Mouse (Mus musculus): ENCODE results near the gene Hmcn1.

Gene Hmcn1

GRCm38 (mm10) chr1:150993162-150994064 is at the start of gene Hmcn1:
Gene Hmcn1, minus strand, starts transcription at chr1:150993435.
- DNase-seq (ENCODE audit: low read depth, low spot score) = peak; percentile 65

DNA sequence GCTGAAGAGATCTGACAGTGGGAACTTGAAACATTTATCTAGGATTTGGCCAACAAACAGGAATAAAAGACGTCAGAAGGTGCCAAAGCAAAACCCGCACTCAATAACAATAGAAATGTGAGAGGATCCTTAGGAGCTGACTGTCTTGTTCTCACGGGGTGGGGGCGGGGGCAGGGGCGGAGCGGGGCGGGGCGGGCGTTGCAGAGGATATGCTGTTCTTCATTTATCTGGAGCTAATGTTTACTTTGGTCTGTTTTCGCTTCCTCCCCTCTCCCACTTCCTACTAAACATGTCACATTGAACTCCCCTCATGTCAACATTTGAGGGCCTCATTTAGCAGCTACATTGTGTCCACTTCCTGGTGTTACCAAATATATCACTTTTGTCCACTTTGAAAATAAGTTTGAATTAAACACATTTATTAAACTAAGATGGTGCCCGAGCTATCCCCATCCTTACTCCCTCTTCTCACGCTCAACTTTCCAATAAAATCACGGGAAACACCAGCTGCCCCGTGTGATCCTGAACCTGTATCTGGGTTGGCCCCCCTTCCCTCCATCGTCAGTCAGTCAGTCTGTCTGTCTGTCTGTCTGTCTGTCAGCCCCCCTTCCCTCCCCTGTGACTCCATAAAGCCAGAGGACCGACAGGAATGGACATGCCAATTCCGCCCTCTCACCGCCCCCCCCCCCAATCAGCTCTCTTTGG is 47.9 kb upstream of the Hmcn1 start:
- no peak for DNase-seq (ENCODE audit: low read depth, low spot score)

GRCm38 (mm10) chr1:151040290-151040689 is 47.1 kb upstream of the Hmcn1 start:
- DNase-seq (ENCODE audit: low read depth, low spot score) = no peak

DNA sequence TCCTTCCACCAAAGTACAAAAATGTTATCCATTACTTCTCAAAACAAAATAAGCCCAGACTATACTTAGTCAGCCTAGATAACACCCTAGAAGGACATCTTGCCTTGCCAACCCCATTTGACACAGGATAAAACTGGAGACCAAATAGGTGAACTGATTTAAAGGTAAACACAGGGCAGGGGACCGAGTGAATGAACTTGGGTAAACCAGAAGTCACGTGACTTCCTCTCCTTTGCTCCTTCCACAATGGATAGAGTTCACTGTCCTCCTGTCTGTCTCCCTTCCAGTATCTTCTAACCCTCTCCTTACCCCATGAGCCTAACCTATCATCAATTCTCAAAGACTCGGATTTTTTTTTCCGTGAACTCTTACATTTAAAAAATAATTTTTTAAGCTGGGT is 46.0 kb upstream of the Hmcn1 start:
- DNase-seq (ENCODE audit: low read depth, low spot score) = no peak

DNA sequence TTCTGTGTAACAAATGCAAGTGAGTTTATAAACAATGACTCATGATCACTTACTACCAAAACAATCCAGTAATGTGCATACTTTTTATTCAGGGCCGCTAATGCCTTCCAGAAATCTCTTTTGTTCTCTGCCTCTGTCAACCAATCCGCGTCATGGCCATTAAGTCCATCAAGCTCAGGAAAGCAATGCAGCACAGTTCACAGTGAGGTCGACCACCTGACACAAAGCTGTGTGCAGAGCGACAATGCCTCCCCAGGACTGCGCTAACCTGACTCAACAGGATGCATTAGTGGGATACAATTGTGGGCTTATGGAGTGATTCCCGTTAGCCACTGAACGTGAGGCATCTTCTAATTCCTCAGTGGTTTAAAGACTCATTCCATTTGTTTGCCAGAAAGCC is 45.3 kb upstream of the Hmcn1 start:
- DNase-seq (ENCODE audit: low read depth, low spot score) = no peak

GRCm38 (mm10) chr1:151036405-151036985 is 43.3 kb upstream of the Hmcn1 start:
- no peak for DNase-seq (ENCODE audit: low read depth, low spot score)

- DNase-seq (ENCODE audit: low read depth, low spot score) = no peak
Measured at GRCm38 (mm10) chr1:151035766-151036165, 42.5 kb upstream of the Hmcn1 start.

DNA sequence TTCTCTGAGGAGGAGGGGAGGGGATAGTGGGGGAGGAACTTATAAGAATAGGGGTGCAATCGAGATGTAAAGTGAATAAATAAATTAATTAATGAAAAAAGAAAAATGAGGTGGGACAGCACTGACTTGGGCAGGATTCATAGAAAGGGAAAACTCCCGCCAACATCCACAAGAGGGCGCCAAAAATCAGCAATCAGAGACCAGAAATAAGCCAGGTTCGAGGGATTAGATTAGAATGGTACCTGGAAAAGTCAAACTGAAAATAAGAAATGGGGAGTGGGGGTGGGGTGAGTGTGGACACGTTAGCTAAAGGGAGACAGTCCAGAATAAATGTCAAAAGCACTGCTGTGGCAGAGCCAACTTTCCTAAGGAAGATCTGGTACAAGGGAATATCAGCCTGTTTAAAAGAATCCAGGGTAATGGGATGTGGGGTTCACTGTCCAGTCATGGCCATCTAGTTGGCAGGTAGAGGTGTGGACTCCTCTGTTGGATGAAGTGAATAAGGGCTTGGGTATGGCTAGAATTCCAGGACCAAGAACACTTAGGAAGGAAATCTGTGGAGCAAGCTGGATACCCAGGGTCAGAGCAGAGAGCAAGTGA is 41.9 kb upstream of the Hmcn1 start:
- DNase-seq (ENCODE audit: low read depth, low spot score) = peak; percentile 4

DNA sequence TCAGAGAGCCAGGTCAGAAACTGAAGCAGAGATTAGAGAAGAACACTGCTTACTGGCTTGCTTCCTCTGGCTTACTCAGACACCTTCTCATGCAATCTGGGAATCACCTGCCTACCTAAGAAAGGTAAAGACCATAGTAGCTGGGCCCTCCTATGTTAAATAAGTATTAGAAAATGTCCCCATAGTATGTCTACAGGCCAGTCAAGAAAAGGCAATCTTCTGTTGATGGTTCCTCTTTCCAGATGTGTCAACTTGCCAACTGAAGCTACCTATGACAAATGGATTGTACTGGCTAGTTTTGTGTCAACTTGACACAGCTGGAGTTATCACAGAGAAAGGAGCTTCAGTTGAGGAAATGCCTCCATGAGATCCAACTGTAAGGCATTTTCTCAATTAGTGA is 40.1 kb upstream of the Hmcn1 start:
- DNase-seq (ENCODE audit: low read depth, low spot score) = no peak

DNA sequence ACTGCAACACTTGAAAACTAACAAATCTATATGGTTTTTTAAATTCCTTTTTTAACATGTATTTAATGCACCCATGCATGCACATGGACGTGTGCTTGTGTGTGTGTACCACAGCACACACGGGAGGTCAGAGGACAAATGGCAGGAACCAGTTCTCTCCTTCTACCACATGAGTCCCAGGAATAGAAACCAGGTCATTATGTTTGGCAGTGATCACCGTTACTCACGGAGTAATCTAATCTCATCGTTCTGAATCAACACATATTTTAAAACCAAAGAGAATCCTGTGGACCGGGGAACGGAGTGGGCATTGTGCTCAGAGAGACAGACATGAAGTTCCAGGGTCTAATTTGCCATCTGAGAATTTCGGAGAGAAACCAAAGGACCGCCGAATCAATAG is 38.3 kb upstream of the Hmcn1 start:
- DNase-seq (ENCODE audit: low read depth, low spot score) = no peak

- no peak for DNase-seq (ENCODE audit: low read depth, low spot score)
Measured at GRCm38 (mm10) chr1:151031086-151031485, 37.9 kb upstream of the Hmcn1 start.

- DNase-seq (ENCODE audit: low read depth, low spot score) = no peak
Measured at GRCm38 (mm10) chr1:151025049-151025773, 32.0 kb upstream of the Hmcn1 start.

- no peak for DNase-seq (ENCODE audit: low read depth, low spot score)
Measured at GRCm38 (mm10) chr1:151019273-151019890, 26.1 kb upstream of the Hmcn1 start.

GRCm38 (mm10) chr1:151011056-151011455 is 17.8 kb upstream of the Hmcn1 start:
- DNase-seq (ENCODE audit: low read depth, low spot score) = peak; percentile 48

- DNase-seq (ENCODE audit: low read depth, low spot score) = peak; percentile 11
Measured at GRCm38 (mm10) chr1:151009115-151009797, 16.0 kb upstream of the Hmcn1 start.

- DNase-seq (ENCODE audit: low read depth, low spot score) = no peak
Measured at GRCm38 (mm10) chr1:151007747-151008146, 14.5 kb upstream of the Hmcn1 start.

DNA sequence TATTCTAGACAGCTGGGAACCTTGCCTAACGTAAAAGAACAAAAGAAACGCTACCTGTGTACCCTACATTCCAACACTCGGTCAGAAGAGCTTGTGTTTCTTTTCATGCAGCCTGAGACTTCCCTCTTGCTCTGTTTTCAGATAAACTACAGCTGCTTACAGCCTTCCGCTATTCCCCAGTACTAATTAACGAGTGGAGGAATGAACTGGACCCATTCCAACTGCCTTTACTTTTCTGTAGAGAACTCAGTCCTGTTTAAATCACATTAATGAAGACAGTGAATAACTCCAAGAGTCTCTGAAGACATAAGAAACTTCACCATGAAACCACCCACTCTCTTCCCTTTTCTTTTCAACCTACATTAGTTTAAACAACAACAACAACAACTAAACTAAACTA is 10.8 kb upstream of the Hmcn1 start:
- no peak for DNase-seq (ENCODE audit: low read depth, low spot score)

DNA sequence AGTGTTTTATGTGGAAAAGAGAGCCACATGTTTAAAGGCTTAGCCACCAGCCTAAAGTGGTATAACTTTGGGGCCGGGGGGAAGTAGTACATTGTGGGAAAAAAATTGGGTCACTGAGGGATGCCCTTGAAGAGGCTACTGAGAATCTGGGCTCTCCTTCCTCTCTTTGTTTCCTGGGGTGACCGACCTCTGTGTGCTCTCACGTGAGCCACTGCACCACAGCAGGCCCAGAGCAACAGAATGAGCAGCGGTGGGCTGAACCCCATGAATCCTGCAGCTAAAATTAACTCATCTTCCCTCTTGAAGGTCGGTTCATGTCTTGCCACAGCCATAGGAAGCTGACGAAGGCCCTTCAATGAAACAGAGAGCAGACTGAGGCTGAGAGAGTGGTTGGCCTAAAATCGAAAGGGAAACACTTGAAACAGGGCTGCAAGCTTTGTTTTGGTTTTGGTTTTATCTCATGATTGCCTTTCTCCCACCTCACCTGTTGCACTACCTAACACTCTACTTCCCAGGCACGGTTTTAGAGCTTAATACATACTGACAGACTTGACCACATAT is 8.7 kb upstream of the Hmcn1 start:
- DNase-seq (ENCODE audit: low read depth, low spot score) = no peak

- no peak for DNase-seq (ENCODE audit: low read depth, low spot score)
Measured at GRCm38 (mm10) chr1:151000714-151001113, 7.5 kb upstream of the Hmcn1 start.

DNA sequence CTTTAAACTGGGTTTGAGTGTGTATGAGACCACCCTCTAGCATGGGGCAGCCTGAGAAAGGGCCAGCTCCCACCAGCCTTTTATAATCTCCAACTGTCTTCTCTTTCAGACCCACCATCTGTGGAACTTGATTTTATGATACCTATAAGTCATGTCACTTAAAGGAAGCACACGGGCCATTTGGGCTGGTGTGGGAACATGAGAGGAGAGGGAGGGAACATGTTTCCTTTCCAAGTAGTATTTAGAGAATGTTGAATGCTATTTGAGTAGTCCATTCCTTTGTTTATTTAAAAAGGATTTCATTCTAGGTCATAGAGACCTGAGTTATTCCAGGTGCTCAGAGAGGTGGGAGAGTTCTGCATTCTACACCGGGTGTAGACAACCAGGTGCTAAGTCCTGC is 1.4 kb upstream of the Hmcn1 start:
- no peak for DNase-seq (ENCODE audit: low read depth, low spot score)

Measured in WW6 (cell line).